Mouse (Mus musculus): ENCODE results near the gene Fkbp7.

Gene Fkbp7

DNA sequence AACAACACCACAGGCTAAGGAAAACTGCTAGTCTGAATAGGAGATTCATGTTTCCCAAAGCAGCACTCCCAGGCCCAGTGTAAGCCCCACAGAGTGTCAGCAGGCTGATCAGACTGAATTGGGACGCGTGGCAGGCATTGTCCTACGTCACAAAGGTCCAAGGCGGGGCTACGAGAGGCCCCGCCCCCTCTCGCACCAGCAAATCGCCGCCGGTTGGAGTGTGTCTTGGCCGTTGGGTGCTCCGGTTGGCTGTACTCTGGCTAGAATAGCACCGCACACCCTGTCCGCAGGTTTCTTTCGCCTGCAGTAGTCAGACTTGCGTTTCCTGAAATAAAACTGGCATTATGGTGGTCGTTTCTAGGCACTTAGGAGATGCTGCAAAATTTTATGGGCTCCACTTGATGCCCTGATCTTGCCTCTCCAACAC is at the start of gene Fkbp7:
Gene Fkbp7, minus strand, starts transcription at position 151 of the 427 bp plus-strand sequence.
- peak; percentile 82 for DNase-seq (ENCODE audit: low read depth, low spot score)

GRCm38 (mm10) chr2:76719650-76720049 is 46.7 kb upstream of the Fkbp7 start:
- no peak for DNase-seq (ENCODE audit: low read depth, low spot score)

DNA sequence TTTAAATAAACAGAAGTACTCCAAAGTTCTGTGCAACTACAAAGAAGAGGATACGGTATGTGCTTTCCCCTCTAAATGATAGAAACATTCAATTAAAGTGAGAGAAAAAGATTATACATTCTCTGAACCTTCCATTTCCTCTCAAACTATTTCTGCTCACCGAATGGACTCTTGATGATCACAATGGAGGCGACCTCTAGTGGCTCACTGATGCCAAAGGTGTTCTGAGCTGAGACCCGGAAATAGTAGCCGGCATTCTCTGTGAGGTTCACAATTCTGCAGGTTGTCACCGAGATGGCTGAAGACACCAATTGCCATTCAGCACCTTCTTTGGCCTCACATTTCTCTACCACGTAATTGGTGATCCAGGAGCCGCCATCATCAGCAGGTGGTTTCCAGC is 42.1 kb upstream of the Fkbp7 start:
- DNase-seq (ENCODE audit: low read depth, low spot score) = no peak

- no peak for DNase-seq (ENCODE audit: low read depth, low spot score)
Observed at GRCm38 (mm10) chr2:76708512-76708911, 35.6 kb upstream of the Fkbp7 start.

DNA sequence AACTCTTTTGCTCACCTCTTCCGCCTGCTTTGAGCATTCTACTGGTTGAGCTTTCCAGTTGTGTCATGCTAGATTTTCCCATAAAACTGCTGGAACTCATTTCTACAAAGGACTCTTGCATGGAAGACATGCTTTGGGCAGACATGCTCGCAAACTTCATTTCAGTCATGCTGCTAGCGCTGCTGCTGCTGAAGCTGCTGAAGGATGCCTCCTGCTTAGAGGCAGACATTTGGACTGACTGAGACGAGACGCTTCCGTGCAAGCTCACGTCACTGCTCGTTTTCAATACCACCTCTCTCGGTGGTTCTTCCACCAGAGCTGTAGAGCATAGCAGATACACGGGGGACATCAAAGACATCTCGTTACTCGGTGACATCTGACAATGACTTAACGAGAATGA is 32.7 kb upstream of the Fkbp7 start:
- no peak for DNase-seq (ENCODE audit: low read depth, low spot score)

GRCm38 (mm10) chr2:76702751-76703150 is 29.8 kb upstream of the Fkbp7 start:
- no peak for DNase-seq (ENCODE audit: low read depth, low spot score)

DNA sequence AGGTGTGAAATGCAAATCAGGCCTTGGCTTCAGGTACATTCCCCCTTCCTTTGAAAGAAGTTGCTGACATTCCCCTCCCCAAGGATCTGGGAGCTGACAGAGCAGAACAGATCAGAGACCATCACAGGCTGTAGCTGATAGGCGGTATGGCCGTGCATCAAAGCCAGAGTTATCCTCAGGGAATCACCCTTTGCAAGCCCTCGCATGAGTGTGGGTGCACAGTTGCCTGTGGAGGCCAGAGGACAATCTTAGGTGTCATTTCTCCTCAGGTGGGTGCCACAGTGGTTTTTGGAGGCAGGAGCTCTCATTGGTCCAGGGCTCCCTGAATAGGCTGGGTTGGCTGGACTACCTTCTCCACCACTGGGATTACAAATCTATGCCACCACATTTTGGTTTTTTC is 29.3 kb upstream of the Fkbp7 start:
- no peak for DNase-seq (ENCODE audit: low read depth, low spot score)

DNA sequence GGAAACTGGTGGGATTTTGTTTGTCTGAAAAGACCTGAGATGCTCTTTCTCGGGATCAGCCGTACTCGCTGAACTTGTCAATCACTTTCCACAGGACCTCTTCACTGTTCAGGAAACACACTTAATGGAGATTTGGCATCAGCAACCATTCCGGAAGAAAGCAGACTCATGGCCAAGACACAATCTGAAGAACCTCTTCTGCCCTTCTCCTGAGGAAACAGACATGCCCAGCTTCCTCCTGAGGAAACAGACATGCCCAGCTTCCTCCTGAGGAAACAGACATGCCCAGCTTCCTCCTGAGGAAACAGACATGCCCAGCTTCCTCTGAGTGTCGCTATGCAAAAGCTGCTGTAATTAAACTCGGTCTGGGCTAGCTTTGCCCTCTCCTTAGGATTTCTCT is 22.4 kb upstream of the Fkbp7 start:
- no peak for DNase-seq (ENCODE audit: low read depth, low spot score)

DNA sequence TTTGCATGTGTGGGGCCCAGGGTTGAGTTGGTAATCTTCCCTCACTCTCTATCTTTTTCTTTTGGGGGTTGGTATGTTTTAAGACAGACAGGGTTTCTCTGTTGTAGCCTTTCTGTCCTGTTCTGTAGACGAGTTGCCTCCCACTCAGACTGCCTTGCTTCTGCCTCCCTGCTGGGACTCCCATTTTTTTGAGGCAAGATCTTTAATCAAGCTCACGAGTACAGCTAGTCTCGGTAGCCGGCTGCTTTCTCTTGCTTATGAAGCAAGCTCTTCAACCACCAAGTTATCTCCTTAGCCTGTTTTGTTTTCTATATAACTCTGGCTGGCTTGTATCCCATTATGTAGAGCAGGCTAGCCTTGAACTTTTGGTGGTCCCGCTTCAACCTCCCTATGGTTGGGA is 20.8 kb upstream of the Fkbp7 start:
- DNase-seq (ENCODE audit: low read depth, low spot score) = no peak

GRCm38 (mm10) chr2:76690436-76691204 is 17.7 kb upstream of the Fkbp7 start:
- DNase-seq (ENCODE audit: low read depth, low spot score) = no peak

DNA sequence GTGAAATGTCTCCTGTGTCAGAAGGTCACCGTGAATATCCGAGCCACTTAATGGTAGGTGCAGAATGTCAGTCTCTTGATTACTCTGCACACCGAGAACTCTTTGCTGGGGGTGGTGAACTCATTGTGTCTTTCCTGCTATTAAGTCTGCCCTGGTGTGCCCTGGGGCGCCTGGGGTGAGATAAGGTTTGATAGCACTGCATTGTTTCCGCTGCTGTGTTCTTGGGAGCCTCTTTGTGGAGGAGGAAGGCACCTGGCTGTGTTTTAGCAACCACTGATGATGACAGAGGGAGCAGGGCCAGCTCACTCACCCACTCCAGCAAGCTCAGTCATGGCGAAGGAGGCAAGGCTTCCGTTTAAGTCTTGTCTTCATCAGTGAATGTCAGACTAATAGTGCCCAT is 15.2 kb upstream of the Fkbp7 start:
- DNase-seq (ENCODE audit: low read depth, low spot score) = no peak

DNA sequence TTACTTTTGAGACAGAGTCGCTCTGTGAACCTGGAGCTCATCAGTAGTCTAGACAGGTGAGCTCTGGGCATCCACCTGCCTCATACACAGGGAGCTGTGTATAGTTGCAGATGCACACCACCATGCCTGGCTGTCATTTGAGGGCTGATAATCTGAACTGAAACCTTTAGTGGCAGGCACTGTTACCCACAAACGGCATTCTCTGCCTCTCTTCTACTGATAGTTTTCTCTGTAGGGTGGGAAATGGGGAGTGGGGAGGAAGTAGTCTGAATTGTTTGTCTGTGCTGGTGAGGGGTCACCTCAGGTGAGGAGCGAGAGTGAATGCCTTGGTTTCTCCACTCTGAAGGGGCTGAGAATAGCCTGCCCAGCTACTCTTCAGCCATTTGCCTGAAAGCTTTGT is 14.7 kb upstream of the Fkbp7 start:
- DNase-seq (ENCODE audit: low read depth, low spot score) = no peak

DNA sequence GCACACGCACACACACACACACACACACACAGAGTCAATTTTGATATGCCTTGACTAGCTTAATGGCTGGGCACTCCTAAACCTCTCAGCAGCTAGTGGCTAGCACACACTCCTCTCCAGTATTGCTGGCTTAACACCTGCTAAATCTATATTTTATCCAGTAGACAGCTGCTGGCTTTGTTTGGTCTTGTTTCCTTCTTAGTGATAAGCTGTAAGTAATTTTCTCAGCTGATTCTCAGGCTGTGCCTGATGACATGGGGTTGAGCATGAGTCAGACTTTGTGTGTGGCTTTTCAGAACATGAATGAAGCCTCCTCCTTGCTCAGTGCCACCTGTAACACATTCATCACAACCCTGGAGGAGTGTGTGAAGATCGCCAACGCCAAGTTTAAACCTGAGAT is 14.1 kb upstream of the Fkbp7 start:
- no peak for DNase-seq (ENCODE audit: low read depth, low spot score)

- no peak for DNase-seq (ENCODE audit: low read depth, low spot score)
Observed at GRCm38 (mm10) chr2:76682301-76682700, 9.4 kb upstream of the Fkbp7 start.

DNA sequence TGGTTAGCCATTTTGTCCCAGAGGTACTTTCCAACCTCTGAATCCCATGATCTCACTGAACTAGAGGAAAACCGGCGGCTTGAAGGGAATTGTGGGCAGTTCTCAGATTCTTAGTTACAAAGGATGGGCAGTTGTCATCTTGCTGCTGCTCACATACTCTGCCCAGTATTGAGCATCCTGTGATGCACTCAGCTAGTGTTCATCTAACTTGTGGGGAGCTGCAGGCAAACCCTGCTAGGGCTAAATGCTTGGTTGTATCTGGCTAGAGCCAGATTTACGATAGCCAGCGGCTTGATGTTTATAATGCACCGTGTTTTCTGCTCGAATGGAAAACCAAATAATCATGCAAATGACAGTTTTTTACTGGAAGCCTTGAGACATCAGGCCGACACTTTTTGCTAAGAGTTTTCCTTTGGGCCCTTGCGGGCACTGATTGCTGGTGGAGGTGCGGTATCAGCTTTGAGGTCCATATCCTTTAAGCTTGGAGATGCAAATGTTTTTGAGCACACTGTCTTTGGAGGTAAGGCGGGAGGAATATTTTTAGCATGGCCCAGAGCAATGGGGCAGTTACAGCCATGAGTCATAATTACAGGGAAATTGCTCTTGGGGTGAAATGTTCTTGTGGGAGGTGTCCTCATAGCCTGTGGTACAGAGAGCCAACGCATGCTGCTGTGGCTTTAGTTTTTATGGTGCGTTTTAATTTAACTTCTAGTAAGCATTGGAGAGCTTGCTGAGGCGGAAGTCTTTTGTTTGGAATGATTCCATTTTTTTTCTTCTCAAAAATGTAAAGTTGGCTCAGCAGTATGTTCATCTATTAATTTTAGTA is 3.7 kb upstream of the Fkbp7 start:
- DNase-seq (ENCODE audit: low read depth, low spot score) = no peak

DNA sequence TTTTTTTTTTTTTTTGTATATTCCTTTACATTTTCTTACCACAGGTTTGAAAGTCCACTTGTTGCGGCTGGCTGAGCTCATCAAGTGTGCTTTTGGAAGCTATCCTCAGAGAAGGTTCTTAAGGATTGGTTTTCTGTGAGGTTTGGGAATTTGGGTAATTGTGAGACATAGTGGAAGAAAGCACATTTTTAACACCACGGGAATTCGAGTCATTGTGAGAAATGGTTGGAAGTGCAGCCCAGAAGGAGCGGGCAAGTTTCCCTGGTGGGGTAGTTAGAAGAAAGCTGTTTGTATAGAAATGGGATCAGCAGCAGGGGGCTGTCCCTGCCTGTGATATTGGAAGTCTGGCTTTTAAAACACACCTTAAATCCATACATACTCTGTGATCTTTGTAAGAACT is 3.0 kb upstream of the Fkbp7 start:
- DNase-seq (ENCODE audit: low read depth, low spot score) = no peak

DNA sequence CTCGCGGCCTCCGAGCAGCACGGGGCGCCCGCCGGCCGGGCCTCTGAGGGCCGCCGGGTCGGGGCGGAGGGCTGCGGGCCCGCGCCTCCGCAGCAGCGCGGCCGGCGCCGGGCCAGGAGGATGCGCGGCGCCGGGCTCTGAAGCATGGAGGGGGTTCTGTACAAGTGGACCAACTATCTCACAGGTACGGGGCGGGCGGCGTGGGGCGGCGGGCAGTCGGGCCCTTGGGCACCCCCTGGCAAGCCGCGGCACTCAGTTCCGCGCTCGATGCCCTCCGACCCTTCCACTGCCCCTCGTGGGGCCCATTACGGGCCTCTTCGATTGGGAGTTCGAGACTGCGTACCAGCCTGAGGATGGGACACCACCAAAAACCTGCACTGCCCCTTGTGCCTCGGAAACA is 2.5 kb upstream of the Fkbp7 start:
- DNase-seq (ENCODE audit: low read depth, low spot score) = no peak

GRCm38 (mm10) chr2:76674725-76675427 is 2.0 kb upstream of the Fkbp7 start, which contains the start of gene Plekha3:
Gene Plekha3, plus strand, starts transcription at chr2:76675281.
- DNase-seq (ENCODE audit: low read depth, low spot score) = peak; percentile 68

GRCm38 (mm10) chr2:76673472-76674081 is 661 bp upstream of the Fkbp7 start:
- no peak for DNase-seq (ENCODE audit: low read depth, low spot score)

GRCm38 (mm10) chr2:76672134-76672745 is 676 bp downstream of the Fkbp7 start:
- no peak for DNase-seq (ENCODE audit: low read depth, low spot score)

GRCm38 (mm10) chr2:76671641-76672040 is 1.3 kb downstream of the Fkbp7 start:
- no peak for DNase-seq (ENCODE audit: low read depth, low spot score)
